Mouse (Mus musculus) limb, embryonic 12.5 days (tissue): ENCODE data around the gene Lmna. TPM values are rescaled to one million over a fixed set of nuclear protein-coding genes. Genes with fewer than 3 reads are reported as not detected.

ENCODE experiments used
- ATAC-seq: fragments of 200-750 bp; cut with Nextera tagmentation; 2 replicates; pipeline ENCODE4 v1.8.0; 2017; ENCODE audit warnings: low read depth, moderate TSS enrichment; ENCODE audit not compliant: insufficient number of reproducible peaks, insufficient read depth, low FRiP score, low TSS enrichment
- H3K27ac ChIP-seq: fragments of 300-500 bp; sonication (generic); 2 replicates; pipeline ENCODE4 v1.5.1; 2016; ENCODE audit warnings: mild to moderate bottlenecking, moderate library complexity
- H3K27me3 ChIP-seq: fragments of 300-500 bp; sonication (generic); 2 replicates; pipeline ENCODE4 v1.6.1; 2016; ENCODE audit warnings: mild to moderate bottlenecking, moderate library complexity
- H3K36me3 ChIP-seq: fragments of 300-500 bp; sonication (generic); 2 replicates; pipeline ENCODE4 v1.6.1; 2016; ENCODE audit warnings: mild to moderate bottlenecking, moderate library complexity
- H3K4me1 ChIP-seq: fragments of 300-500 bp; sonication (generic); replicated peaks from 2 replicates; pipeline ENCODE4 v1.6.1; 2016
- H3K4me2 ChIP-seq: fragments of 300-500 bp; sonication (generic); 2 replicates; pipeline ENCODE4 v1.6.1; 2016; ENCODE audit warnings: mild to moderate bottlenecking, moderate library complexity
- H3K4me3 ChIP-seq: fragments of 300-500 bp; sonication (generic); replicated peaks from 2 replicates; pipeline ENCODE4 v1.5.1; 2016; ENCODE audit warnings: mild to moderate bottlenecking
- H3K9ac ChIP-seq: fragments of 300-500 bp; sonication (generic); replicated peaks from 2 replicates; pipeline ENCODE4 v1.6.1; 2016; ENCODE audit warnings: mild to moderate bottlenecking, moderate library complexity
- H3K9me3 ChIP-seq: fragments of 300-500 bp; sonication (generic); 2 replicates; pipeline ENCODE4 v1.6.1; 2016; ENCODE audit warnings: mild to moderate bottlenecking, moderate library complexity
- WGBS: fragments of 180-500 bp; shearing (Covaris S2); methylation state at CpG from one replicate; pipeline ENCODE4 v1.1.7; 2016; 5-methylcytosine and 5-hydroxymethylcytosine counted together
- polyA plus RNA-seq: library from polyadenylated mRNA; unstranded; fragments of >200 nt; fragmentation: Nextera tagmentation; extraction: Ambion mirVana; gene quantifications from 2 replicates; pipeline ENCODE4 v1.2.1, GENCODE M21; 2016

Lmna gene
- polyA plus RNA-seq, 1 experiment from 2014 or later, result 51.8 TPM

DNA sequence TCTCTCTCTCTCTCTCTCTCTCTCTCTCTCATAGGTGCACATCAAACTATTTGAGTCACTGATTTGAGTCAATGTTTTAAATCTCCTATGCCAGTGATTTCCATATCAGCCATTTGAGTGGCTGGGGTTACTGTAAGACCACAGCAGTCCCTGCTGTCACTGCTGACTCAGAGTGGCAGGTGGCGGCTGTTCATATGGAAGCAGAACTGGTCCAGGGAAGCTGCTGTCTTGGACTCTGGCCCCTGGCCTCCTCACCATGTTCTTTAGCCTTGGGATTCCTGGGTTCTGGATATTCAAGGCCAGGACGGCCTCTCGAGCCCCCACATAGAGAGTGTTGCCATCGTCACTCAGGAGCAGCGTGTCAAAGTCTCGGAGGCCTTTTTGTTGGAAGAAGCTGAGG lies 57.0 kb downstream of the Lmna start:
- WGBS, result 77% methylated on average over 6 of the region's 6 CpGs
- no peaks in the 10 kb centered on the region for H3K9me3 ChIP-seq
- no peak overlapping the region for H3K27ac ChIP-seq
- no peak overlapping the region for H3K4me3 ChIP-seq
- no peaks in the 10 kb centered on the region for H3K36me3 ChIP-seq
- H3K4me1 ChIP-seq, result peaks cover 18% of the 10 kb centered on the region
- no peak overlapping the region for H3K9ac ChIP-seq
- H3K27me3 ChIP-seq, result peaks cover 18% of the 10 kb centered on the region
- H3K4me2 ChIP-seq, result no peak overlapping the region
- ATAC-seq, result no peak

DNA sequence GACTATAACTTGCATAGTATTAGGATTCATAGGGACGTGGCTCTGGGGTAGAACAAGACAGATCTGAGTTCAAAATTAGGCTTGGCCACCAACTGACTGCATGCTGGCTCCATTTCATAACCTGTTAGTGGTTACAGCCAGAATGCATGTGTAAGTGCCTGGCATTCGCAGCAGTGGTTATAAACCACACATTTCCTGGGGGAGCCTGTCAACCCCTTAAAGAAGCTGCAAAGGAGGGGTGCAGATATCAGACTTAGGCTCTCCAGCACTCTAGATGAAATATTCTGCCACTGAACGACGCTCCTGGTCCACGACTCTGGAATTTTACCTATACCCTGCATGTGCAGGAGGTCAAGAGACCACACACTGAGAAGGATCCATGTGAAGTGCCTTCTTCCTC lies 57.5 kb downstream of the Lmna start:
- Histone ChIP-seq H3K9ac (no peak overlapping the region), H3K4me1 (peaks cover 18% of the 10 kb centered on the region), H3K4me2 (no peak overlapping the region), H3K27me3 (peaks cover 16% of the 10 kb centered on the region), H3K27ac (no peak overlapping the region), H3K9me3 (no peaks in the 10 kb centered on the region), H3K4me3 (no peak overlapping the region), H3K36me3 (no peaks in the 10 kb centered on the region)
- no peak for ATAC-seq
- WGBS, result 77% methylated on average over 5 of the region's 5 CpGs

DNA sequence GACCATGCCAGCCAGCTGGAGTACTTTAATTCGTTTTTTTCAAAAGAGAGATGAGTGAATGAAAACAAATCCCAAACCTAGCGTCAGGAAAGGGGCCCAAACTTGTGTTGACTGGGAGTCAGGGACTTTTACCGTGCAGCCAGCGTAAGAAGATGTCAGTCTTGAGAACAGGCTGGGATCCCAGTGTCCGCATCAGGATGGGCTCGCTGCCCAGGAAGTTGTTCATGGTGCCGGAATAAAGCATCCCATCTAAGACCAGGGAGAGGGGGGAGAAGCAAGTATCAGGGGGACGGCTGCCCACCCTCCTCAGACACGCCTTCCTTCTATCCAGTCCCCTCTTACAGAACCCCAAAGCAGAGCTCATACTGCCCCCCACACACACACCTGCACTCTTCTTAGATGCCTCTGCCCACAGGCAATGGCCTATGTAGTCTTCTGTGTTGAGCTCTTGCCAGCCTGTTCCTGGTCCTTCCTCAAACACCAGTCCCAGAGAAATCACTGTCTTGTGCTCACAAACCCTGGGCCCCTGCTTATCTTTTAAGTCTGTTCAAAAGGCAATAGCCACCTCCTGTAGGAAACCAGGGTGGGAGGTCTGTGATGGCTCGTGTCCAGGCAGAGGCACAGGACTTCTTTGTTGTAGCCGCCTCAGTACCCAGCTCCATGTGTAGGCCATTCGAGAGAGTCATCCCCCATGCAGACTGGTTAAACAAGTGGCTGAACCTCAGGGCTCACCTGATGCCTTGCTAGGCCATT lies 59.2 kb downstream of the Lmna start:
- H3K4me3 ChIP-seq, result no peak overlapping the region
- ATAC-seq, result no peak
- H3K27ac ChIP-seq, result 0 out of 2 replicates have a peak overlapping the region, but pooled peaks have one; percentile 5
- 85% methylated on average over 12 of the region's 12 CpGs for WGBS
- peaks cover 17% of the 10 kb centered on the region for H3K4me1 ChIP-seq
- 0 out of 2 replicates have a peak overlapping the region, but pooled peaks have one; percentile 8 for H3K9ac ChIP-seq
- no peak overlapping the region for H3K4me2 ChIP-seq
- no peaks in the 10 kb centered on the region for H3K36me3 ChIP-seq
- peaks cover 13% of the 10 kb centered on the region for H3K27me3 ChIP-seq
- no peaks in the 10 kb centered on the region for H3K9me3 ChIP-seq

DNA sequence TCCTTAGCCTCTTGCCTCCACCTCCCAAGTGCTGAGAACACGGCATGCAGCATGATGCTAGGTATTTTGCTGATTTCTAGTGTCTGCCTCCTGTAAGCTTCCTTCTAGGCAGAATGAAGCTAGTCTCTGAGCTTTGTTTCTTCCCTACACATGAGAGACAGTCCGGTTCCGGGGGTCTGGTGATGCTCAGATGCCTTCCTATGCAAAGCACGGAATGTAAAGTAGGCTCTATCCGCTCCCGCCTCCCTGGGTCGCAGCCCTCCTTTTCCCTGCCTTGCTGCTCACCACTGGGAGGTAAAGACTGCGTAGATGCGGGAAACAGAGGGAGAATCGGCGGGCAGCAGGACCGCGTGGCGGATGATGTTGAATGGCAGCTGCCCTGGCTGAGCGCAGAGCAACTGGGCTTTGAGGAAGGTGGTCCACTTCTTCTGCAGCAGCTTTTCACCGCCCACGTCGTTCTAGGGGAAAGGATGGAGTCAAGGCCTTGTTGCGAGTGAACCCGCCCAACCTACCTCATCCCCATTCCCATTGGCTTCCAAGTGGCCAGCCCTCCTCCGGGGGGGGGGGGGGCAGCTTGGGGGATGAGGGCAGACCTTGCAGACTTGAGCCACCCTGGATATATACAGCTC lies 60.2 kb downstream of the Lmna start:
- peak overlapping the region; percentile 59 for H3K4me2 ChIP-seq
- H3K9ac ChIP-seq, result peak overlapping the region; percentile 56
- no peaks in the 10 kb centered on the region for H3K9me3 ChIP-seq
- H3K27me3 ChIP-seq, result peaks cover 7% of the 10 kb centered on the region; the same call in 1 of the 2 replicates
- ATAC-seq, result peak; percentile 82
- no peaks in the 10 kb centered on the region for H3K36me3 ChIP-seq
- H3K4me3 ChIP-seq, result peak overlapping the region; percentile 36
- 6% methylated on average over 21 of the region's 21 CpGs for WGBS
- peak overlapping the region; percentile 66 for H3K27ac ChIP-seq
- peaks cover 10% of the 10 kb centered on the region; the same call in 1 of the 2 replicates for H3K4me1 ChIP-seq

DNA sequence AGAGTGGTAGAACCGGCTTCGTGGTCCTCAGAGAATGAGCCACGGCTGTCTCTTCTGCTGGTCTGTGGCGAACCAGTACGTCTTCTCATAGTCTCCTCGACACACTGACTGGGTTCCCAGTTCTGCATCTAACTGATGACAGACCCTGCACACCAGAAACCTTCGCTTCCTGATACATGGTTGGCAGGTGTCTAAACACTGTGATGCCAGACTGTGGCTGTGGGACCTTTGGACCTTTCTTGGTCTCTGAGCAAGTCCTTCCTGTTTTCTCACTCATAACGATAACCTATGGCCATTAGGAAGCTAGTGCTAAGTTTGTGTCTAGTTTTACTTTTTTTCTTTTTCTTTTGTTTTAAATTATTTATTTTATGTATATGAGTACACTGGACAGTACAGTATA lies 61.3 kb downstream of the Lmna start:
- Histone ChIP-seq H3K4me3 (no peak overlapping the region), H3K27ac (no peak overlapping the region), H3K4me1 (peaks cover 10% of the 10 kb centered on the region; the same call in 1 of the 2 replicates), H3K36me3 (no peaks in the 10 kb centered on the region), H3K4me2 (no peak overlapping the region), H3K9ac (no peak overlapping the region), H3K27me3 (peaks cover 6% of the 10 kb centered on the region; the same call in 1 of the 2 replicates), H3K9me3 (no peaks in the 10 kb centered on the region)
- no peak for ATAC-seq
- WGBS, result 90% methylated on average over 8 of the region's 8 CpGs

DNA sequence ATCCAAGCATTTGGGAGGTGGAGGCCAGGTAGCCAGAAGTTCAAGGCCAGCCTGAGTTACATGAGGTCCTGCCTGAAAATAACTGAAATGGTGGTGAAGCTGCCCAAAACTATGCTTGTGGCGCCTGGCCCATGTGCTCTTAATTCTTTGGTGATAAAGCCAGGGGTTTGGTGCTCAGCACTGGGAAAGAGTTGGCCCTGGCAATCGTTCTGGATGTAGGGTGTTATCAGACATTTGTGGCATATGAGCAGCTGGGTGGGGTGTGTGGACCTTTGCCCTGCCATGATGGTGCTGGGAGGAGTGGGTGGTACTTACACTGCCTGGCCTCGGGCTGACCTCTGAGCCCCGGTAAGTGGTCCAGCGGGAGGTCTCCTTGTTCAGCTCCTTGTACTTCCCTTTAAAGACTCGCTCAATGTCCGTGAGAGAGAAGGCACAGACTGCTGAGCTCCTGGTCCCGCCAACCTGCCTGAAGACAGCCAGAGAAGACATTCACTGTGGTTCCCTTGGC lies 62.0 kb downstream of the Lmna start:
- H3K4me2 ChIP-seq, result no peak overlapping the region
- WGBS, result 52% methylated on average over 8 of the region's 8 CpGs
- no peak overlapping the region for H3K4me3 ChIP-seq
- peaks cover 2% of the 10 kb centered on the region; the same call in 1 of the 2 replicates for H3K27me3 ChIP-seq
- peaks cover 10% of the 10 kb centered on the region; the same call in 1 of the 2 replicates for H3K4me1 ChIP-seq
- 0 out of 2 replicates have a peak overlapping the region, but pooled peaks have one; percentile 18 for H3K9ac ChIP-seq
- no peaks in the 10 kb centered on the region for H3K9me3 ChIP-seq
- no peak for ATAC-seq
- H3K27ac ChIP-seq, result 0 out of 2 replicates have a peak overlapping the region, but pooled peaks have one; percentile 17
- no peaks in the 10 kb centered on the region for H3K36me3 ChIP-seq

DNA sequence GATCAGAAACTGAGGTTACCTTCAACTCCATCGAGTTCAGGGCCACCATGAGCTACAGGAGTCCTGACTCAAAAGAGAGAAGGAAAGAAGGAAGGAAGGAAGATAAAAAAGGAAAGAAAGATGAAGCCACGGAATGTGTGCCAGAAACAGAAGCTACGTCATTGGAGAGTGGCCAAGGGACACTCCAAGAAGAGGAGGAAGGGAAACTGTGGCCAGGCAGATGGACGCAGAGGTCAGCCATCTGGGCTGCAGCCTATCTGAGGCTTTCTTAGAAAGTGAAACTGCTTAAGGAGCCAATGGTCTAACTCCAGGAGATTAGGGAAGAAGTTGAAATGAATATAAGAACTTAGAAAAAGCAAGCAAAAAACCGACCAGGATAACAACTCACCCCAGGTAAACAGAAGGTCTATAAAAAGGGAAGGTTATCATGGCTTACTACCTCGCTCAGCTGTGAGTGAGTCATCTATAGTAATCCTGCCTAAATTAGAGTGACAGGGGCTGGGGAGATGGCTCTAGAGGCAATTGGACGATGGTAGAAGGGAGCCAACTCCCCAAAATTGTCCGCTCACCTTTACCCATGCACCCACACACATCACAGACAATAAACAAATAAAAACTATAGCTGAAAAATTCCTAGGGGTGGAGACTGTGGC lies 63.2 kb downstream of the Lmna start:
- no peak overlapping the region for H3K4me3 ChIP-seq
- peaks cover 8% of the 10 kb centered on the region; the same call in 1 of the 2 replicates for H3K27me3 ChIP-seq
- no peak overlapping the region for H3K4me2 ChIP-seq
- 75% methylated on average over 8 of the region's 8 CpGs for WGBS
- peaks cover 10% of the 10 kb centered on the region; the same call in 1 of the 2 replicates for H3K4me1 ChIP-seq
- H3K36me3 ChIP-seq, result no peaks in the 10 kb centered on the region
- no peaks in the 10 kb centered on the region for H3K9me3 ChIP-seq
- no peak for ATAC-seq
- H3K9ac ChIP-seq, result no peak overlapping the region
- no peak overlapping the region for H3K27ac ChIP-seq

DNA sequence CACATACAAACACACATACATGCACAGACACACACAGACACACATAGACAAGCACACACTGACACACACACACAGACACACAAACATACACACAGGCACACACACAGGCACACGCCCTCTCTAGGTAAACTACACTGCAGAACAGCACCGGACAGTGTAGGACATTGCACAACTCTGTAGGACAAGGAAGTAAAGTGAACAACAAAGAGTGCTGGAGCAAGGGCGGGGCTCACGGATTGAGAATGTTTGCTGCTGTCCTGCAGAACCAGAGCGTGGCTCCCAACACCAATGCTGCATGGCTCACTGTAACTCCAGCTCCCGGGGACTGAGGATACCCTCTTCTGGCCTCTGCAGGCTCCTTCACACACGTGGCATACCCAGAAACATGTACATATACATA lies 66.9 kb downstream of the Lmna start:
- Histone ChIP-seq H3K4me3 (no peak overlapping the region), H3K27ac (no peak overlapping the region), H3K36me3 (0 out of 2 replicates have a peak, but pooled peaks cover 5% of the 10 kb centered on the region), H3K4me1 (peaks cover 25% of the 10 kb centered on the region), H3K4me2 (no peak overlapping the region), H3K9ac (no peak overlapping the region), H3K9me3 (no peaks in the 10 kb centered on the region), H3K27me3 (peaks cover 9% of the 10 kb centered on the region; the same call in 1 of the 2 replicates)
- WGBS, result 75% methylated on average over 7 of the region's 7 CpGs
- ATAC-seq, result no peak

DNA sequence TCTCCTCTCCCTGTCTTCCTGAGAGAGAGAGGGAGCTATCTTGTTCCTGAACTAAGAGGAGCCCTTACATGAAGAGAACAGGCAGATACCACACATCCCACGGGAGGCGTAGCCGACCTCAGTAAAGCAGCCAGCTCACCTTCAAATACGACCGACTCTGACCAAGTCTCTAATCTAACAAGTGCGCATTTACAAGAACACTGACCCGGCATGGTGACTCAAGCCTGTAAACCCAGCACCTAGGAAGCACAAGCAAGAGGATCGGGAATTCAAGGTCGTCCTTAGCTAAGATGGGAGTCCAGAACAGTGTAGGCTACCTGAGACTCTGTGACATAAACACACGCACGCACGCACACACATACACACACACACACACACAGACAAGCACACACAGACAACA lies 67.3 kb downstream of the Lmna start:
- peaks cover 9% of the 10 kb centered on the region; the same call in 1 of the 2 replicates for H3K27me3 ChIP-seq
- no peak overlapping the region for H3K4me3 ChIP-seq
- no peaks in the 10 kb centered on the region for H3K9me3 ChIP-seq
- H3K4me1 ChIP-seq, result peaks cover 29% of the 10 kb centered on the region
- ATAC-seq, result no peak
- no peak overlapping the region for H3K9ac ChIP-seq
- 70% methylated on average over 12 of the region's 12 CpGs for WGBS
- no peak overlapping the region for H3K27ac ChIP-seq
- H3K4me2 ChIP-seq, result no peak overlapping the region
- H3K36me3 ChIP-seq, result 0 out of 2 replicates have a peak, but pooled peaks cover 5% of the 10 kb centered on the region

DNA sequence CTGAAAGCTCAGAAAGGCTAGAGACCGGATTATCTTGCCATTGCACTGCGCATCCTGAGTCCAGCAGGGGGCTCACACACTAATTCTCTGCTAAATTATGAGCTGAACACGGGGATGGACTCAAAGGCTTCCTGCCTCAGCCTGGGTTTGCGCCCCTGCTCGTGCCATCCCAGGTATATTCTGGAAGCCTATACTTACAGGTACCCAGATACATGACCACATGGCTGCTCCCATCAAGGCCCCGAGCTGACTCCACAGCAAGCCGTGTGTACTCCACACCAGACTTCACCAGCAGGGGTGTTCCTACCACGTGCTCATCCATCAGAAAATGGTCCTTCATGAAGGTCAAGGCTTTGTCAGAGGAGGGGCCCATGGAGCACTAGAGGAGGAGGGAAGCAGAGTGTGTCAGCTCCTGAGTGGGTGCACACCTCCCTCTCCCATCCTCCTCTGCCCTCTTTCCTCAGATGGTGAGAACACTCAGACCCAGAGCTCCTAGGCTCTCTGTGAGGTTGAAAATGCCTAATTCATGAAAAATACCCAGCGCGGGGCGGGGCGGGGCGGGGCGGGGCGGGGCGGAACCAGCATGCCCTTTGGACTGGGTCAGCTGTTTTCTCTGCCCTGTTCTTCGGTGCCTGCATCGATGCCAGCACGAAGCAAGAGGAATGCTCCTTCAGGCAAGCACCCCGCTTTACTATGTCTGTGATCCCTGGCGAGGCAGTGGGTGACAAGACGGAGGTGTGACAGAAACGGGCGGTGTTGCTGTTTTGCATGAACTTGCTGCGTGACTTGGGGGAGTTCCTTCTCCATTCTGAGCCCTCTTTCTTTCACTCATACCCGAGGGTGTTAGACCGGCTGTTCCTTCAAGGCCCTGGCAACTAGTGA lies 69.0 kb downstream of the Lmna start:
- Histone ChIP-seq H3K9me3 (no peaks in the 10 kb centered on the region), H3K9ac (no peak overlapping the region), H3K4me3 (peak overlapping the region; percentile 21; the same call in 1 of the 2 replicates), H3K27me3 (peaks cover 9% of the 10 kb centered on the region; the same call in 1 of the 2 replicates), H3K27ac (no peak overlapping the region), H3K36me3 (peaks cover 5% of the 10 kb centered on the region; the same call in 1 of the 2 replicates), H3K4me1 (peaks cover 42% of the 10 kb centered on the region), H3K4me2 (peak overlapping the region; percentile 49)
- ATAC-seq, result no peak
- 17% methylated on average over 27 of the region's 27 CpGs for WGBS
